Mouse (Mus musculus): ENCODE results near the gene Kcne2.

Gene Kcne2

DNA sequence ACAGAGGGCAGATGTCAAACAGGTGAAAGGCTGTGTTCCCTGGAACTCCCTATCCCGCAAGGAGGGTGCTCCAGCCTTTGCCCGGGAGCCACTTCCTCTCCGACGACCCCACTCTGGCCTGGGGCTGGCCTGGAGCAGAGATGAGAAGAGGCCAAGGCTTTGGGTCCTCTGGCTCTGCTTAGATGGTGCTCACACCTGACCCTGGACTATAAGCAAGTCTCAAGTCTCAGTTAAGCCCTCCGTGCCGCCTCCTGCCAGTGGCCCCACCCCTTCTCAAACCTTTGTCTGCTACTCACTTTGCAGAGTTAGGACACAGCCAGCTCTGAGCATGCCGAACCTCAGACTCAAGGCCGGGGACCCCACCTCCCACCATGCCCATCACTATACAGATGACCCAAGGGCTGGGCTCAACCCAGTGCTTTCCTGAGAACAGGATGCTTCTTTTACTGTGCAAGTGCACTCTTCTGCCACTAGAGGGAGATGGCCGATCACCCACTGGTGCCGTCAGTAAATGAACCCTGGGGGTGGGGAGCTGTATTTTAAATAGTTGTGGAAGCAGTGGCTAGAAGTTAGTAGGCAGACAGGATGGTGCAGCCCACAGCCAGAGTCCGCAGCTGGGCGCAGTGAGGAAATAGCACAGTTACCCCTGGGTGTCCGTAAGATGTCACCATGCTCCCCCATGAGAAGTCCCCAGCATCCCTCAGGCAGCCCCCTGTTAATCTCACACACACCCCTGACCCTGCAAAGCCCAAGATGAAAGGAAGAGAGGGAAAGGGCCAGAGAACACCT is 22.0 kb downstream of the Kcne2 start:
- peak; percentile 71 for DNase-seq (ENCODE audit: low read depth)

DNA sequence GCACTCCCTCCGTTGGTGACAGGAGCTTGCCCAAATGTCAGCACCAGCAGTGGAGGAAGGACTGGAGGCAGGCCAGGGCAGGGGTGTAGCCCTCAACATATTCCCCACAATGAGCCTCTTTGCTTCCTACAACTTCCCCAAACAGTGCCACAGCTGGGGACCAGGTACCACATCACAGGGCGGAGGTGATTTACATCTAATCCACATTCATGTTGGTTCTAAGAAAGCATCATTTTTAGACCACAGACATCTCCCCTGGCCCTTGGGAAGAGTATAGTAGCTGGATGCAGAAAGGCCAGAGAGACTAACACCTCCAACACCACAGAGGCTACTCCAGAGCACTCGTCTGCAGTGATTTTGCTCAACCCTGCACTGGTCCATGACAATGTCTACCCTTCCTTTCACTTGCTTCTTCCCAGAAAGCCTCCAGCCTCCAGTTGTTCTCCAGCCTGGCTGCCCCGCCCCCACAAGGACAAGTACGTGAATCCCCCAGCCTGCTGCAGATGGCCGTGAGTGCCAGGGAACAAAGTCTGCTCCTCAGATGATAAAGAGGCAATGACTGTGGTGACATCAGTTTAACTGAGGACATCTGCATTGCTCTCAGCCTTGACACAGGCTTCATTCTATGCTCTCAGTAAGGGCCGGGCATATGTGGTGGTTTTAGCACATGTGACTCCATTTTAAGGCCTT is 24.0 kb downstream of the Kcne2 start:
- DNase-seq (ENCODE audit: low read depth) = no peak

DNA sequence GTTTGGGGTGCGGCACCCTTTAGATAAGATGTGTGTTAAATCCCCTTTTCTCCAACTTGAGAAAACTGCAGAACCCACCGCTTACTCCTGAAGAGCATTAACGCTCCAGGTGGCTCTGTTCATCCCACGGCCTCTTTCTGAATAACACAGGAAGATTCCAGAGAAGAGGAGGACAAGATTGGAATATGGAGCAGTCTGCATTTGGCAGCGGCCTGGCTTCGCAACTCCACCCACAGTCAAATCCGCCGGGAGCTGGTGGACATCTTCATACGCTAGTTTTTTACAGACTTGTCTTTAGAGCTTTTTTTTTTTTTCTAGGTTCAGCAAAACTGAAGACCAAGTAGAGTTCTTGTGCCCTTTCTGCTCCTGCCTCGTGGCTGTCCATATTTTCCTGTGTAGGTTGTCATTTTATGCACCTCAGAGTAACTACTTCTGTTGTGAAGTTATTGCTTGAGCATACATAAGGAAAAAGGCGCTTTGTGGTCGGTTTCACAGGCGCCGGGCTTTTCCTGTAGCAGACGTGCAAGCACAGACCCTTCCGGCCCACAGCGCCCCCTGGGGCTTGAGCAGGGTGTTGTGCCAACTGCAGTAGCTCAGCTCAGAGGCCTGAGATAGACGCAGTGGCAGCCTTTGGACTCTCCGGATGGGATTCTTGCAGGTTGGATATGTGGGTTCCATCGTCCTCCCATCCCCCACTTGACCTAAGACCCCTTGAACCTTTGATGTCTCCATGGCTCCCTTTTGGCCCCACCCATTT is 27.3 kb downstream of the Kcne2 start:
- DNase-seq (ENCODE audit: low read depth) = peak; percentile 68

DNA sequence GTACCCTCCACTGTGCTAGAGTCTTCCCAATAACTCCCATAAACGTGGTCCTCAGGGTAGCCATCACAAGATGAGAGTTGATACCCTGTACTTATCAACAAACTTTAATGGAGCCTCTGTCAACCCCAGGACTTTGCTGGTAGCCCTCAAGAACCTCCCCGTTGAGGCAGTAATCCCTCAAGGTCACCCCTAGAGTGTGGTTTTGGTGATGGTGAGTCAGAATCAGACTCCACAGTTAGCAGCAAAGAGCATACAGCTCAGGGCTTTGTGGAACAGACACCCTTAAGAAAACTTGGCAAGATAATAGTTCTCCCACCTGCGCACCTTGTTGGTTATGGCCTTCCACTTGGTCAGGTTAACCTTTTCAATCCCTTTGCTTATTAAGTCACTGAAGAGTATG is 28.2 kb downstream of the Kcne2 start:
- DNase-seq (ENCODE audit: low read depth) = no peak

DNA sequence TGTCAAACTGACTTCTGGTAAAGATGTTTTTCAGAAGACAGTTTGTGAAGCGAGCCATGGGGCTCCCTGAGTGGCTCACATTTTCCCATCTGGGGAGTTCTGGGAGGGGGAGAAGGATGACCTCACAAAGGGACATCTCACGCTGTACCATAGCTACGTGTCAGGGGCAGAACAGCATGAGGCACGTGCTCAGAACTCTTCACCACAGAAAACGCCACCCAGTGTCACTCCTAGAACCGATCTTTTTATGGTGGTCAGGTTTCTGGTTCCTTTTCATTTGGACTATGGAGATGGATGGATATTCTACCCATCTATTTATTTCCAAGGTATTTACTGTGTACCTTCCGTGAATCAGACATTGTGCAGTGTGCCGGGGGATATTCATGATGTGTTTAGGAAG is 29.2 kb downstream of the Kcne2 start, which contains the start of gene Fam243:
Fam243 (minus strand) TSS at position 101 of the 400 bp plus-strand sequence.
- no peak for DNase-seq (ENCODE audit: low read depth)

DNA sequence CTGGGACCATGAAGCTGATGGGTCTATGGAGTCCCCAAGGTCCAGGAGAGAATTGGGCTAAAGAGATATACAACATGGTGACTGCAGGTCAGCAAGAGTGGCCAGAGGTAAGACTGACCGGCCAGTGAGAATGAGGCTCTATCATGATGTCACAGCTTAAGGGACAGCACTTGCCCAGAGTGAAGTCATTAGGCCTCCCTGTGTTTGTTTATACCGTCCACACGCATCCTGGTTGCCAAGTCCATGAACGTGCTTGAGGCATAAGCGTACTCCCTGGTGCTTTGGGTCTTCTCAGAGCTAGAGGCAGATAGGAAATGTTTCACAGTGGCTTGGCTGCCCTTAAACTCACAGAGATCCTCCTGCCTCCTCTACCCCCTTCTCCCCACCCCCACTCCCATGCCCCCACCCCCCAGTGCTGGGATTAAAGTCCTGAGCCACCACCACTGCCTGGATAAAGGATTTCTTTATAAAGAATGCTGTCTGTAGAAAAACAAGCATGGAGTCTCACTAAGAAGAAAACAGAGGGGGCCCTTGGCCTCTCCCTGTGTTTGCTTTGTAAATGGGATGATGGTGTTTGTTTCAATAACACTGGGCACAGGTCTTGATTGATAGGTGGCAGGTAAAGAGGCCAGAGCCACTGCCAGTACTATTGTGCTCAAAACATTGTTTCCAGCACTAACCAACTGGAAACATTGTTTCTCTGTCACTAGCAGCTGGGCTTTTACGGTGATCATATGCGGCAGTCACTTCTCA is 32.3 kb downstream of the Kcne2 start:
- no peak for DNase-seq (ENCODE audit: low read depth)

DNA sequence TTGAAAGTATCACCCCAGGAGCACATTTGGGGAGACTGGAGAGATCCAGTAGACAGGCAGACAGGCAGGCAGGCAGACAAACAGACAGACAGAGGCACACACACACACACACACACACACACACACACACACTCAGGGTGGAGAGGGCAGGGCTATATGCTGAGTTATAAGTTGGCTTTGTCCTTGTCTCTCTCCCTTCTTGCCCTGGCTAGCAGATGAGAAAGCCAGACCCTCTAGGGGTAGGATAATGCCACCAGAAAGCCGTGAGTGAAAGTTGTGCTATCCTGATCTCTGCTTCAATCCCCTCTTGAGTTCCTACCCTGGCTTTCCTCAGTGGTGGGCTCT is 32.8 kb downstream of the Kcne2 start:
- no peak for DNase-seq (ENCODE audit: low read depth)

DNA sequence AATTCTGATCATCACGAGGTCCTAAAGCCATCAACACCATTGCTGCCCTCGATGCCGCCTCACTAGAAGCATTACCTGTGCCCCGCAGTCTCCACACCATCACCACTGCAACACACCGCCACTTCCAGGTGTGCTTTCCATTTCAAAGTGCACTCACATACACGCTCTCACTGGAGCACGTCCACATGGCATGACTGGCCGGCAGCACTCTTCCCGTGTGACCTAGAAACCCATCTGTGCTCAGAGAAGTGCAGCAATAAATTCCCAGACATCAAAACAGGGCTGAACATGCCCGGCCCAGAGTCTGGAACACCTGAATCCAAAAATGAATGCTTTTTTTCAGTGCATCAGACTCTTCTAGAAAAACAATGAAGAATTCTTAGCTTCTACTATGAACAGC is 35.7 kb downstream of the Kcne2 start:
- no peak for DNase-seq (ENCODE audit: low read depth)

DNA sequence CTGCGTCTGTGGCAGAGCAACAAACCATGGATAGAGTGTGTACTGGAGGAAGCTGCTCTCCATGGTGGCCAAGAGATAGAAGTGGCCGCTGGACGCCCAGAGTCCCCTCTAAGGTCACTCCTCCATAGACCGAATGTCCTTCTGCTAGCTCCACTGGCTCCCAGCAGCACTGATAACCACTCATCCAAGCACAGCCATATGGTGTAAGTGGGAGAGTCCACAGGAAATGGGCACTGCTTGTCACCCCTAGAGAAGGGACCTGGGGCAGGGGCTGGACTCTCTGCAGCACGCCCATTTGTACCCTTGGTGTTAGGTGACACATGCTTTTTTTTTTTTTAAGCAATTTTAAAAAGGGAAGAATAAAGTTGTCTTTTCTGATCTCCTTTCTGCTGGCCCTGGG is 38.8 kb downstream of the Kcne2 start:
- DNase-seq (ENCODE audit: low read depth) = no peak

DNA sequence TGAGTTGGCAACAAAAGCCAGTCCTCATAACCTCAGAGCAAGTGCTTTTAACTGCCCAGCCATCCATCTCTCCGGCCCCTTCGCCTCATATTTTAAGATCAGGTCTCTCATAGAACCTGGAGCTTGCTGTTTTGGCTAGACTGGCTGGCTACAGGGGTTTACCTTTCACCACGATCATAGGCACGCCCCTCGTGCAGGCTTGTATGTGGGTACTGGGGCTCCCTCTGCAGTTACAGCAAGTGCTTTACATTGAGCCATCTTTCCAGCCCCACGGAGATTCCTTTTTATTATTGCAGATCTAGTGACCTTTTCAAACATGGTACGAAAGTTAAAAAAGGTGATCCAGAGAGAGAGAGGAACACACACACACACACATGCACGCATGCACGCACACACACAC is 42.4 kb downstream of the Kcne2 start:
- no peak for DNase-seq (ENCODE audit: low read depth)

DNA sequence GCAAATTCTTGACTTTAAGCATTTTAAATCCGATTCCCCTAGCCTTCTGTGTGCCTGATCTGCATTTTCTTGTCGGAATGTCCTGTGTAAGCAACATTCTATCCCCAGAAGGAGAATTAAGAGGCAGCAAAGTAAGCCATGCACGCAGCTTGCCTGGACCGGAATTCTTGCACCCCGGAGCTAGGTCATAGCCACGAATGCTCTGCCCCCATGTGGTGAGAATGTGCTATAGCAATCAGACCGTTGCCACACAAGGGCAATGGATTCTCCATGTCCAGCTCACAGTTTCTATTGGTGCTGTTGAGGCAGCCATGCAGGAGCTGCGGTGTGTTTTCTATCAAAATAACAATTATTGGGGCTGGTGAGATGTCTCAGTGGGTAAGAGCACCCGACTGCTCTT is 44.1 kb downstream of the Kcne2 start:
- peak; percentile 73 for DNase-seq (ENCODE audit: low read depth)

DNA sequence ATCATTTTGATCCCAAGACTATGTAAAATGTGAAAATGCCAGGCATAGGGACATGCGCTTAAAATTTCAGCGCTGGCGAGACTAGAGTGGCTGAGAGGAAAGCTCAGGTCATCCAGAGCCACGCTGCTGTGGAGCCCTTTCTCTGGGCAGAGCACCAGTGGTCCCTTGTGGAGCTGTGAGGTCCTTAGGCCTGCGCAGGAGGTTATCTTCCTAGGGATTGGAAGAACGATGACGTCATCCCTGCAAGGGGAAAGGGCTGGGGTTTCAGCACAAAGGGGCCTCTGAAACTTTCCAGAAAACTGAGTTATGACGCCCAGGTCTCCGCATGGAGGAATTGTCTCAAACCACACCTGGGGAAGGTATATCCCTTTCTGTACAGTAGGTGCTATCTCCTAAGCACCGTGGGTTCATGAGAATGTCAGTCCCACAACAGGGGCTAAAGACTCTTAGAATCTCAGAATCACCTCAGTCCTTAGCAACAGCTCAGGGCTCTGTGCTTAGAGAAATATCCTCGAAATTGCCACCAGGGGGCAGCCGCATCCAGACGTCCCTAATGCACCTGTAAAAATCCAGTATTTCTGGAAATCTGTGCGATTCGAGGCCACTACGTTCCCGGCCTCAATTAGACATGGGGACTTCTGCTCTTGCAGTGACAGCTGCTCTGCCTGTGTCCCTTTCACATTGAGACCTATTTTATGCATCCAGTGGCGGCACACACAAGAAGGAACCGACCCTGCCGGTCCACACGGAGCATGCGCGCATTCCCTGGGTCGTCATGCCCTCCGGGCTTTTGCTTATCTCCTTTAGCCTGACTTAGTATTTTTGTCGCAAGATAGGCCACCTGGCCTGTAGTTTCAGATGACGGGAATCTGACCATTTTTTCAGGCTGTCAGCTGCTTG is 48.7 kb downstream of the Kcne2 start:
- DNase-seq (ENCODE audit: low read depth) = peak; percentile 72

DNA sequence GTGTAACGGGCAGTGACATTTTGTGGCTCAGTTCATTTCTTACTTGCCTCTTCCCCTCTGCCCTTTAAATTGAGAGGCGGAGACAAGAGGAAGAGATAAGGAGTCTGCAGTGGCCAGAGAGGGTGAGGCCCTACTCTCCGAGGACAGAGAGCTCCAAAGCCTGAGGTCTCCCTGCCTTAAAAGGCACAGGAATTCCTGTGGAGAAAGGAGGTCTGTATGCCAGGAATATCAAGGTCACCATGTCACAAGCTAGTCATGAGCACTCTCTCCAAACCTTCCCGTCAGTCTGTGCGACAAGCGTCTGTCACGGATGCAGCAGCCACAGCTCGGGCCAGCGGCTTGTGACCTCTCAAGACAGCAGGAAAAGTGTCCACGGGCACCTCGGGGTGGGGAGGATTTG is 53.0 kb downstream of the Kcne2 start:
- no peak for DNase-seq (ENCODE audit: low read depth)

DNA sequence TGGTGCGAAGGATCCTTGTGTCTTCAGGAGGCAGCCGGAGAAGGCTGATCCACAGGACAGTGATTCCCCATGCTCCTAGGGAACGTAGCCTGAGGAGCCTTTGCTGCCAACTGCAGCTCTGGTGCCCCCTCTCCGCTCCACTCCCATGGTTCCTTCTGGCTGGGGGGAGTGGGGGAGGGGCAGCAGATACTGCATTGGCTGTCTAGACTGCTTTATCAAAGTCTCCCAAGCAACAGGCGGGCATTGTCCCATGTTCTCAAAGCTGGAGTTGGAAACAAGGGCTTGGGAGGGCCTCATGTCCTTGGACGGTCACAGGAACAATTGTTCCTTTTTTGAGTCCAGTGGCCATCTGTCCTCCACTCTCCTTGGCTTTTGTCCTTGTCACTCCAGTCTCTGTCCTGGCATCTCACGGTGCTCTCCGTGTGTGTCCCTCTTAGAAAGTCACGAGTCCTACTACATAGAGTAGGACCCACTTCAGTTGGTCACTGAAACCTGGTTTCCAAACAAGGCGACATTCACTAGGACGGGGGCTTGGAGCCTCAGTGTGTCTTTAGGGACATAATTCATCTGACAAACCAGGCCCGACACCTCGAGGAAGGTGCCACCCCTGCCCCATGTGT is 54.2 kb downstream of the Kcne2 start:
- DNase-seq (ENCODE audit: low read depth) = no peak

Data from induced T-regulatory cell, adult 2 months (primary cell).